Mouse (Mus musculus): ENCODE measurements around the gene Etv4.

Etv4 gene

GRCm38 (mm10) chr11:101719986-101720520 is 65.1 kb downstream of the Etv4 start:
- DNase-seq (ENCODE audit: low read depth, low spot score), result peak; percentile 47

Data from R1 (cell line).